Mouse (Mus musculus) neural tube, embryonic 11.5 days (tissue): Measurements from ENCODE around the gene Dlgap1. TPM values are rescaled to one million over a fixed set of nuclear protein-coding genes. Genes with fewer than 3 reads are reported as not detected.

Experiments used
- ATAC-seq: fragments of 200-750 bp; cut with Nextera tagmentation; 2 replicates; pipeline ENCODE4 v1.8.0; 2017; ENCODE audit warnings: moderate number of reproducible peaks, mild to moderate bottlenecking, moderate TSS enrichment, moderate library complexity; ENCODE audit not compliant: insufficient read depth, low FRiP score, low TSS enrichment
- DNase-seq: peaks from one replicate; pipeline ENCODE4 v3.0.0-alpha.2; 2015; ENCODE audit warnings: low spot score
- H3K27ac ChIP-seq: fragments of 300-500 bp; sonication (generic); 2 replicates; pipeline ENCODE4 v1.5.1; 2014; ENCODE audit warnings: low read depth, mild to moderate bottlenecking, low read length
- H3K27me3 ChIP-seq: fragments of 300-500 bp; sonication (generic); 2 replicates; pipeline ENCODE4 v1.6.1; 2014; ENCODE audit warnings: mild to moderate bottlenecking, low read length, mixed read lengths; ENCODE audit not compliant: control insufficient read depth, insufficient read depth
- H3K36me3 ChIP-seq: fragments of 300-500 bp; sonication (generic); 2 replicates; pipeline ENCODE4 v1.6.1; 2014; ENCODE audit warnings: mild to moderate bottlenecking, low read length, moderate library complexity, mixed read lengths; ENCODE audit not compliant: control insufficient read depth, insufficient read depth
- H3K4me1 ChIP-seq: fragments of 300-500 bp; sonication (generic); 2 replicates; pipeline ENCODE4 v1.6.1; 2014; ENCODE audit warnings: low read length, mixed read lengths; ENCODE audit not compliant: control insufficient read depth, insufficient read depth
- H3K4me2 ChIP-seq: fragments of 300-500 bp; sonication (generic); 2 replicates; pipeline ENCODE4 v1.6.1; 2014; ENCODE audit warnings: low read depth, mild to moderate bottlenecking, moderate library complexity
- H3K4me3 ChIP-seq: fragments of 300-500 bp; sonication (generic); 2 replicates; pipeline ENCODE4 v1.5.1; 2014; ENCODE audit warnings: low read depth, low read length
- H3K9ac ChIP-seq: fragments of 300-500 bp; sonication (generic); 2 replicates; pipeline ENCODE4 v1.6.1; 2014; ENCODE audit warnings: mild to moderate bottlenecking, low read length
- H3K9me3 ChIP-seq: fragments of 300-500 bp; sonication (generic); 2 replicates; pipeline ENCODE4 v1.6.1; 2016; ENCODE audit warnings: low read length; ENCODE audit not compliant: control insufficient read depth
- WGBS: fragments of 180-500 bp; shearing (Covaris S2); extraction: QIAGEN DNeasy Blood & Tissue Kit; methylation state at CpG from one replicate; pipeline ENCODE4 v1.1.7; 2014; 5-methylcytosine and 5-hydroxymethylcytosine counted together
- polyA plus RNA-seq: library from polyadenylated mRNA; unstranded; fragments of >200 nt; fragmentation: Nextera tagmentation; extraction: Ambion mirVana; gene quantifications from 2 replicates; pipeline ENCODE4 v1.2.1, GENCODE M21; 2014

Gene Dlgap1
- polyA plus RNA-seq, 1 experiment from 2014 or later = 5.9 TPM

DNA sequence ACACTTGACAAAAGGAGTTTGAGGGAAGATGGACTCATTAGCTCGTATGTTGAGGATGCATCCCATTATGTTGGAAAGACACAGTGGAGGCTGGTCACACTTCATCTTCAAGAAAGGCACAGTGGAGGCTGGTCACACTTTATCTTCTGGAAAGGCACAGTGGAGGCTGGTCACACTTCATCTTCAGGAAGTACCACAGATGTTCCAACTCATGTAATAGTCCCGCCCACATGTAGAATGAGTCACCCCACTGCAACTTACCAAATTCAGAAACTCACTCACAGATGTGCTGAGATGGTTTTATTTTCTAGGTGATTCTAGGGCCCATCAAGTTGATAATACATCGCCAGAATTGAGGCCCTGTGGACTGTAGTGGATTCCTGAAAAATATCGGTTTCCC lies 119.3 kb downstream of the Dlgap1 start:
- WGBS = 95% methylated on average over 4 of the region's 4 CpGs
- H3K9ac ChIP-seq = no peak overlapping the region
- no peak overlapping the region for H3K4me2 ChIP-seq
- H3K4me3 ChIP-seq = no peak overlapping the region
- no peaks in the 10 kb centered on the region for H3K27me3 ChIP-seq
- no peak overlapping the region for H3K27ac ChIP-seq
- H3K36me3 ChIP-seq = no peaks in the 10 kb centered on the region
- ATAC-seq (no peak), DNase-seq (no peak)
- H3K9me3 ChIP-seq = no peaks in the 10 kb centered on the region
- no peaks in the 10 kb centered on the region for H3K4me1 ChIP-seq

DNA sequence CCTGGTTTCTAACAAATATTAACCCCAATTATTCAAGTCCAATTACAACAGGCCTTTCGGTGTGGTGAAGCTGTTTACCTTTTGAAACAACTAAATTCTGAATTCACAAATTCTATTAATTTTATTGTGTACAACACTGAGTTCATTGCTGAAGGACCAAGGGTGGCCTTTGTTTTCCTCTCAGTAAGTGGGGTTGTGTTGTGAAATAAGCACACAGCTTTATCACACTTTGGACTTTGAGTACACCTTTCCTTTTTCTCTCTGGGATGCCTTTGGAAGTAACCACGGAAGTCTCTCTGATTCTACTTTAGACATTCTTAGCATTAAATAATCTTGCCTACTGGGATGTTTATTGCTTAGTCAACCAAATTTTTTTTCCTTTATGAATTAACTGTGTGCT lies 121.9 kb downstream of the Dlgap1 start:
- no peaks in the 10 kb centered on the region for H3K36me3 ChIP-seq
- 86% methylated on average over 2 of the region's 2 CpGs for WGBS
- no peak for ATAC-seq
- no peak for DNase-seq
- H3K27me3 ChIP-seq = no peaks in the 10 kb centered on the region
- H3K9me3 ChIP-seq = no peaks in the 10 kb centered on the region
- no peaks in the 10 kb centered on the region for H3K4me1 ChIP-seq
- H3K4me2 ChIP-seq = no peak overlapping the region
- H3K9ac ChIP-seq = no peak overlapping the region
- no peak overlapping the region for H3K4me3 ChIP-seq
- no peak overlapping the region for H3K27ac ChIP-seq

DNA sequence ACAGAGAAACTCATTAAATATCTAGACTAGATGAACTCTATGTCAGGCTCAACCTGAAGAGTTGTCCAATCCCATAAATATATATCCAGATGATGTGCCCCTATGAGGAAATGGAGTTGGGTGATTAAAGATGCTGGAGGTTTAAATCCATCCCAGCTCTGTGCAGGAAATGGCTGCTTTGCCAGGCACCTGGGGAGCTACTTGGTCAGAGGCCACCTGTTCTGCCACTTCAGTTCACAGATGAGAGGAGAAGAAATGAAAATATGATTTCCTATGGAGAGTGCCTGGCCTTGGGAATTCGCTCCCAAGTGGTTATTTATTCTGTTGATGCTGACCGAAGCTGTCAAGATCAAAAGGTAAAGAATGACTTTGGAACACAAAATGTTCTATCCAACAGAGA lies 160.3 kb downstream of the Dlgap1 start:
- whole genome bisulfite sequencing = 68% methylated on average over 2 of the region's 2 CpGs
- no peak for DNase-seq
- Histone ChIP-seq H3K27ac (no peak overlapping the region), H3K9ac (no peak overlapping the region), H3K4me2 (no peak overlapping the region), H3K36me3 (no peaks in the 10 kb centered on the region), H3K4me1 (no peaks in the 10 kb centered on the region), H3K4me3 (no peak overlapping the region), H3K9me3 (no peaks in the 10 kb centered on the region), H3K27me3 (no peaks in the 10 kb centered on the region)
- no peak for ATAC-seq

DNA sequence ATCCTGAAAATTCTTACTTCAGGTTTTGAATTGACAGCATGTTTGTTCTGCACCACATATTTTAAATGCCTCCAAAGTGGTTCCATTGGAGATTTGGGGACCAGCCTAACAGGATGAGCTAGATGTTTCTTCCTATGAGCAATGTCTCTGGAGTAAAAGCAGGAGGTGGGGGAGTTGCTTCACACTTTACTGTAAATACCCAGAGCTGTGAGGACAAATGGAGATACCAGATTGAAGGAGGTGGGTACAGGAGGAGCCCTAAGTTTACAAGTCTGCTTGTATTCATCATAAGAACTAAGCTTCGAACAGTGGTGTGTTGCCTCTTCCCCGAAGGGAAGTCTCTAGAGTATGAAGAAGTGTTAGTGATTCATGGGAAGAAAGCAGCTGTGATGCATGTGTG lies 201.0 kb downstream of the Dlgap1 start:
- no peaks in the 10 kb centered on the region for H3K27me3 ChIP-seq
- no peak overlapping the region for H3K4me3 ChIP-seq
- DNase-seq = no peak
- 86% methylated on average over 2 of the region's 2 CpGs for WGBS
- ATAC-seq = no peak
- no peak overlapping the region for H3K4me2 ChIP-seq
- no peaks in the 10 kb centered on the region for H3K9me3 ChIP-seq
- no peak overlapping the region for H3K27ac ChIP-seq
- no peaks in the 10 kb centered on the region for H3K36me3 ChIP-seq
- no peak overlapping the region for H3K9ac ChIP-seq
- H3K4me1 ChIP-seq = no peaks in the 10 kb centered on the region

DNA sequence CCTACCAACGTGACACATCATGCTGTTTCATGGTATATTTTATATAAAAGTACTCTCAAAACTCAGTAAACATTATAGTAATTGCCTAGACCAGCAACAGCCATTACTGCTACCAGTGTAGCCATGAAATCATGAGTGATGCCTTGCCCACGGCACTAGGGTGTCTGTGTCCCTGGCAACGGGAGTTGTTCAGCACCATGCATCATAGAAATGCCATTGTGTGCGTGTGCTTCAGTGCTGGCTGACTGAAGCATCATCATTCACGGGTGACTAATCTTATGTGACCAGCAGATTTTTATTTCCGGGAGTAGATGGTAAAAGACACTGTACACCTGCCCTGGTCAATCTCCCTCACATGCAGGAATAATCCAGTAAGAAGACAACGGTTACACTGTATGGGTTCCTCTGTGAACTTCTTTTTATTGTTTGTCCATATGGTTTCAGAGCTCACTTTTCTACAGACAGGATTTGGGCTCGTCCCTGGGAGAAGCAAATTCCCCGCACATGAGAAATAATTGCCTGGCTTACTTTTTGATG lies 203.7 kb downstream of the Dlgap1 start:
- 74% methylated on average over 9 of the region's 9 CpGs for WGBS

DNA sequence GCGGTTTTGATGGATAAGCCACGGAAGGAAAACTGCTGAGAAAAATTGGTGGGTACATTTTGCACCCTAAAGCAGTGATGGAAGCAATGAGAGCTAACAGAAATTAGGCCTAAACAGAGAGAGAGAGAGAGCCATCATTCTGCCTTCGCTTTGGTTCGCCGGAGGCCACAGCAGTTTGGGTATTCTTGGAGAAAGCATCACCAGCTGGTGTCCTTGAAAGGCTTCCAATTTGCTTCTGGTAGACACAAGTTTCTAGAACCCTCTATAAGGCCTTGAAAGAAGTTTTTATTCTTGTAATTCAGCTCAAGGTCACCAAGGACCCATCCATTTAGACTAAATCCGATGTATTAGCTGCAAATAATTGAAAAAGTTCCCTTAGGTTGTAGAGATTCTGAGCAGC lies 205.0 kb downstream of the Dlgap1 start:
- Histone ChIP-seq H3K9me3 (no peaks in the 10 kb centered on the region), H3K27ac (no peak overlapping the region), H3K9ac (no peak overlapping the region), H3K36me3 (no peaks in the 10 kb centered on the region), H3K27me3 (no peaks in the 10 kb centered on the region), H3K4me1 (no peaks in the 10 kb centered on the region), H3K4me2 (no peak overlapping the region), H3K4me3 (no peak overlapping the region)
- ATAC-seq (no peak), DNase-seq (no peak)
- WGBS = 89% methylated on average over 6 of the region's 6 CpGs

More for the DNA sequence above, 203.7 kb downstream of the Dlgap1 start:
- H3K36me3 ChIP-seq = no peaks in the 10 kb centered on the region
- no peaks in the 10 kb centered on the region for H3K9me3 ChIP-seq
- H3K27me3 ChIP-seq = no peaks in the 10 kb centered on the region
- no peaks in the 10 kb centered on the region for H3K4me1 ChIP-seq
- H3K9ac ChIP-seq = no peak overlapping the region
- H3K4me3 ChIP-seq = no peak overlapping the region
- H3K27ac ChIP-seq = no peak overlapping the region
- no peak overlapping the region for H3K4me2 ChIP-seq
- ATAC-seq (no peak), DNase-seq (no peak)

- H3K4me1 ChIP-seq = no peaks in the 10 kb centered on the region
- no peaks in the 10 kb centered on the region for H3K9me3 ChIP-seq
- no peak overlapping the region for H3K9ac ChIP-seq
- ATAC-seq (no peak), DNase-seq (no peak)
- H3K4me2 ChIP-seq = no peak overlapping the region
- H3K4me3 ChIP-seq = no peak overlapping the region
- no peaks in the 10 kb centered on the region for H3K36me3 ChIP-seq
- 91% methylated on average over 6 of the region's 6 CpGs for WGBS
- H3K27ac ChIP-seq = no peak overlapping the region
- H3K27me3 ChIP-seq = no peaks in the 10 kb centered on the region
Measured at GRCm38 (mm10) chr17:70191228-70191627, 222.4 kb downstream of the Dlgap1 start.

- H3K9me3 ChIP-seq = no peaks in the 10 kb centered on the region
- H3K4me1 ChIP-seq = no peaks in the 10 kb centered on the region
- no peak for ATAC-seq
- 71% methylated on average over 3 of the region's 3 CpGs for WGBS
- no peaks in the 10 kb centered on the region for H3K27me3 ChIP-seq
- no peak overlapping the region for H3K4me2 ChIP-seq
- no peak overlapping the region for H3K27ac ChIP-seq
- H3K4me3 ChIP-seq = no peak overlapping the region
- DNase-seq = no peak
- H3K9ac ChIP-seq = no peak overlapping the region
- H3K36me3 ChIP-seq = no peaks in the 10 kb centered on the region
Measured at GRCm38 (mm10) chr17:70222891-70223290, 254.0 kb downstream of the Dlgap1 start.

DNA sequence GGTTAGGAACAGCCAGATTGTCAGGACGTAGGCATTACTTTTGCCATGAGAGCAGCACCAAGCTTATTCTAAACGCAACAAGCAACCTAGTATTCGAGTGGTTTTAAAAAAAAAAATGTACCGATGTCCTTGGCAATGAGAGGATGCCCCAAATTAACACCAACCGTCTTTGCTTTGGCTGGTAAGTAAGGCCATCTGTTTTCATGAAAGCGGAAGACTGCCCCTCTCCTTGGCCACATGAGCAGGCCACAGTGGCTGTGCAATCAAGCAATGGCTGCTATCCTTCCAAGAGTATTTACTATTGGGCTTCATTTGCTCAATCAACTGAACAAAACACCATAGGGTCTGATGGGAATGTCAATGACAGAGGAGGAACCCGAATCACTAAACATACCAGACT lies 278.5 kb downstream of the Dlgap1 start:
- H3K4me1 ChIP-seq = no peaks in the 10 kb centered on the region
- ATAC-seq (no peak), DNase-seq (no peak)
- H3K9ac ChIP-seq = no peak overlapping the region
- no peak overlapping the region for H3K4me3 ChIP-seq
- H3K27ac ChIP-seq = no peak overlapping the region
- 85% methylated on average over 7 of the region's 7 CpGs for WGBS
- H3K27me3 ChIP-seq = no peaks in the 10 kb centered on the region
- no peaks in the 10 kb centered on the region for H3K9me3 ChIP-seq
- H3K36me3 ChIP-seq = no peaks in the 10 kb centered on the region
- no peak overlapping the region for H3K4me2 ChIP-seq
